Mouse (Mus musculus) subcutaneous adipose tissue, adult 2 months (tissue): ENCODE results near the gene Gm21209. TPM values are rescaled to one million over a fixed set of nuclear protein-coding genes. Genes with fewer than 3 reads are reported as not detected.

Experiments
- polyA plus RNA-seq: library from polyadenylated mRNA; depleted of rRNA; stranded (reverse); fragments of >200 nt; gene quantifications from 2 replicates; pipeline ENCODE4 v1.2.3, GENCODE M21; 2012; ENCODE audit warnings: low replicate concordance; rRNA removed

Gene Gm21209
- polyA plus RNA-seq: not detected in 2 replicates

DNA sequence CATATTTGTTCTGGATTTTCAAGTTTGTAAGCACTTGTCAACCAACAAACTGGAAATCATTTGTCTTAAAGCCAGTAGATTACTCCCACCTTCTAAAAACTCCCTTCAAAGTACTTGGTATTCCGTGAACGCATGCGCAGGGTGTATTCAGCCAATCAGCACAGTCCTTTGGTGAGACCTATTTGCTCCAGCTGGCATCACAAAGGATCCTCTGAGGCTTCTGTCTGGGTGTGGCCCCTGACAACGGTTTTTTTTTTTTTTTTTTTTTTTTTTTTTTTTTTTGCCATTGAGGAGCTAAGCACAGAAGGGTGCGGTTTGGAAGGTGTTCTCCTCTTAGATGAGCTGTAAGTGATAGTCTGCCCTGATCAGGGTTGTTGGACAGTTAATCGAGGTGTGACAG is at the start of gene Gm21209:
Gene Gm21209 (plus strand): TSS at position 301 of the 400 bp plus-strand sequence.

